13 mouse cellular contexts compared by ENCODE assay signal in genomic region chr14:25138485-25138884, GRCm38 (mm10).
DNase-seq lines count a peak whose midpoint lies in the region; ATAC-seq and TF ChIP-seq lines count a peak whose summit lies in the region.
"Had no signal": no experiment of that assay in that cellular context is flagged by ENCODE, and none has a peak within 500 bp of the region (broad histone marks: within the 10 kb centered on the region; RNA-seq: fewer than 3 reads in every experiment).

No protein-coding gene starts in this region.

- H3K79me2 ChIP-seq in heart, adult 2 months (replicated peaks; ENCODE audit: control insufficient read depth, insufficient read depth, low read length): no peaks in the 10 kb centered on the region

- WGBS in heart, embryonic 12.5 days: 54% methylated on average over 3 of the region's 3 CpGs
- 27% methylated on average over 3 of the region's 3 CpGs for WGBS in heart, adult 2 months
- 79% methylated on average over 3 of the region's 3 CpGs for WGBS in limb, embryonic 12.5 days

- H3K36me3 ChIP-seq in heart, embryonic 12.5 days: 0 out of 2 replicates have a peak, but pooled peaks cover 3% of the 10 kb centered on the region
- no peaks in the 10 kb centered on the region for H3K36me3 ChIP-seq in heart, adult 2 months (ENCODE audit: control insufficient read depth, insufficient read depth, low read length)
- H3K36me3 ChIP-seq in limb, embryonic 12.5 days: no peaks in the 10 kb centered on the region
- H3K36me3 ChIP-seq: stomach, embryonic 15.5 days had no signal

- peak; percentile 97 for DNase-seq in heart, adult 11 months
- DNase-seq in 3T3-L1 (ENCODE audit: low read depth, low spot score): peak; percentile 51
- DNase-seq in heart, adult 2 months: peak; percentile 44 to 53
- no peak for DNase-seq in frontal cortex, postnatal 36 days (ENCODE audit: low spot score in 2 of 2)
- DNase-seq in frontal cortex, adult 2 months (ENCODE audit: extremely low spot score in 1 of 2, low spot score in 1 of 2): no peak
- DNase-seq: liver; midbrain, embryonic 14.5 days had no signal

- TF ChIP-seq EP300 in heart, adult 2 months (IDR thresholded peaks at IDR 0.05; ENCODE audit: insufficient read depth, low read depth, low read length): no peak

- no peak overlapping the region for H3K27ac ChIP-seq in heart, embryonic 12.5 days (ENCODE audit: poor library complexity, severe bottlenecking)
- no peak overlapping the region for H3K27ac ChIP-seq in heart, adult 2 months
- 0 out of 2 replicates have a peak overlapping the region, but pooled peaks have one; percentile 54 for H3K27ac ChIP-seq in limb, embryonic 12.5 days
- H3K27ac ChIP-seq: stomach, embryonic 15.5 days had no signal

- H3K27me3 ChIP-seq in heart, embryonic 12.5 days (replicated peaks): no peaks in the 10 kb centered on the region
- no peaks in the 10 kb centered on the region for H3K27me3 ChIP-seq in heart, adult 2 months (ENCODE audit: control insufficient read depth, insufficient read depth, low read length)
- no peaks in the 10 kb centered on the region for H3K27me3 ChIP-seq in limb, embryonic 12.5 days
- H3K27me3 ChIP-seq: stomach, embryonic 15.5 days had no signal

- H3K4me3 ChIP-seq in heart, embryonic 12.5 days: no peak overlapping the region
- no peak overlapping the region for H3K4me3 ChIP-seq in heart, adult 2 months
- no peak overlapping the region for H3K4me3 ChIP-seq in limb, embryonic 12.5 days (replicated peaks)
- H3K4me3 ChIP-seq: erythroblast, embryonic 14.5 days; stomach, embryonic 15.5 days had no signal

- H3K4me2 ChIP-seq in heart, embryonic 12.5 days: no peak overlapping the region
- no peak overlapping the region for H3K4me2 ChIP-seq in limb, embryonic 12.5 days
- H3K4me2 ChIP-seq: stomach, embryonic 15.5 days had no signal

- no peak for ATAC-seq in heart, embryonic 12.5 days (ENCODE audit: insufficient number of reproducible peaks, low FRiP score)
- no peak for ATAC-seq in limb, embryonic 12.5 days (ENCODE audit: insufficient number of reproducible peaks, insufficient read depth, low FRiP score, low TSS enrichment, low read depth)
- no peak for ATAC-seq in activated CD4-positive, CD25-positive, alpha-beta regulatory T cell, adult 4 months
- ATAC-seq: inflammation-experienced regulatory T-cells, adult 6 months had no signal

- H3K9ac ChIP-seq in heart, embryonic 12.5 days: no peak overlapping the region
- no peak overlapping the region for H3K9ac ChIP-seq in heart, adult 2 months (ENCODE audit: low read depth, low read length)
- H3K9ac ChIP-seq in limb, embryonic 12.5 days (replicated peaks): no peak overlapping the region
- H3K9ac ChIP-seq: stomach, embryonic 15.5 days had no signal

- H3K4me1 ChIP-seq in heart, embryonic 12.5 days (replicated peaks): peaks cover 23% of the 10 kb centered on the region
- H3K4me1 ChIP-seq in heart, adult 2 months (ENCODE audit: control insufficient read depth, insufficient read depth, low read length): peaks cover 3% of the 10 kb centered on the region
- peaks cover 48% of the 10 kb centered on the region for H3K4me1 ChIP-seq in limb, embryonic 12.5 days (replicated peaks)

- no peak for TF ChIP-seq CTCF in heart, adult 2 months (IDR thresholded peaks at IDR 0.05)

- peaks cover 17% of the 10 kb centered on the region for H3K9me3 ChIP-seq in heart, embryonic 12.5 days (replicated peaks)
- peaks cover 9% of the 10 kb centered on the region for H3K9me3 ChIP-seq in limb, embryonic 12.5 days
- H3K9me3 ChIP-seq: stomach, embryonic 15.5 days had no signal

- intact Hi-C loops in heart, adult 2 months (cut with DNase I): no loop called here

- TF ChIP-seq POLR2A in heart, adult 2 months (IDR thresholded peaks at IDR 0.05; ENCODE audit: insufficient read depth, low read depth, low read length): no peak

Comparison
In these comparisons a context has a peak if more than half of its experiments do, and no peak if none do; other contexts are left out.
1. DNase-seq: peak in heart, adult 11 months (single experiment), 3T3-L1 (single experiment) and heart, adult 2 months (2 of 2); none in frontal cortex, postnatal 36 days (0 of 2) and frontal cortex, adult 2 months (0 of 2).